In genomic region chr8:69996589-69997285, GRCm38 (mm10) we compare ENCODE assay signal across 8 mouse cellular contexts. TPM values are rescaled to one million over a fixed set of nuclear protein-coding genes. Genes with fewer than 3 reads are reported as not detected.
DNase-seq lines count a peak whose midpoint lies in the region; ATAC-seq and TF ChIP-seq lines count a peak whose summit lies in the region.

No protein-coding gene starts in this region.

- H3K9ac ChIP-seq in lung, postnatal 0 days (replicated peaks; ENCODE audit: low read depth) = peak overlapping the region; percentile 59
- H3K9ac ChIP-seq in embryonic facial prominence, embryonic 15.5 days = peak overlapping the region; percentile 77
- H3K9ac ChIP-seq in neural tube, embryonic 15.5 days (replicated peaks) = peak overlapping the region; percentile 70

- no peak for ATAC-seq in lung, postnatal 0 days
- ATAC-seq in embryonic facial prominence, embryonic 15.5 days (ENCODE audit: insufficient number of reproducible peaks, low FRiP score, low TSS enrichment, low read depth) = no peak
- no peak for ATAC-seq in neural tube, embryonic 15.5 days (ENCODE audit: low FRiP score)

- peak overlapping the region; percentile 67 for H3K4me2 ChIP-seq in lung, postnatal 0 days (replicated peaks; ENCODE audit: low read depth, low read length)
- peak overlapping the region; percentile 78 for H3K4me2 ChIP-seq in embryonic facial prominence, embryonic 15.5 days (replicated peaks)
- H3K4me2 ChIP-seq in neural tube, embryonic 15.5 days = peak overlapping the region; percentile 94

- no peak for DNase-seq in lung, postnatal 0 days (ENCODE audit: low spot score)
- no peak for DNase-seq in lung, postnatal 36 days
- DNase-seq in limb, embryonic 10.5 days (ENCODE audit: low spot score) = no peak
- no peak for DNase-seq in right cerebral cortex, adult 18-20 months
- DNase-seq in adrenal gland, adult 2 months = no peak
- no peak for DNase-seq in cerebellum, adult 11-12 months

- TF ChIP-seq CTCF in lung, postnatal 0 days (IDR thresholded peaks at IDR 0.05) = peak; percentile 38; the same call in 1 of the 2 replicates

- H3K4me1 ChIP-seq in lung, postnatal 0 days (ENCODE audit: insufficient read depth, low read depth, low read length) = peaks cover 6% of the 10 kb centered on the region; the same call in 1 of the 2 replicates
- H3K4me1 ChIP-seq in embryonic facial prominence, embryonic 15.5 days = peaks cover 22% of the 10 kb centered on the region
- peaks cover 33% of the 10 kb centered on the region for H3K4me1 ChIP-seq in limb, embryonic 10.5 days
- peaks cover 20% of the 10 kb centered on the region for H3K4me1 ChIP-seq in neural tube, embryonic 15.5 days

- no peaks in the 10 kb centered on the region for H3K27me3 ChIP-seq in lung, postnatal 0 days (replicated peaks; ENCODE audit: insufficient read depth, low read length)
- no peaks in the 10 kb centered on the region for H3K27me3 ChIP-seq in embryonic facial prominence, embryonic 15.5 days
- H3K27me3 ChIP-seq in limb, embryonic 10.5 days (ENCODE audit: low read depth, poor library complexity, severe bottlenecking) = no peaks in the 10 kb centered on the region
- H3K27me3 ChIP-seq in neural tube, embryonic 15.5 days (replicated peaks) = no peaks in the 10 kb centered on the region

- peak overlapping the region; percentile 93 for H3K27ac ChIP-seq in lung, postnatal 0 days (ENCODE audit: low read length)
- peak overlapping the region; percentile 90 for H3K27ac ChIP-seq in embryonic facial prominence, embryonic 15.5 days (replicated peaks)
- H3K27ac ChIP-seq in limb, embryonic 10.5 days = peak overlapping the region; percentile 92
- peak overlapping the region; percentile 84 for H3K27ac ChIP-seq in neural tube, embryonic 15.5 days (replicated peaks)

- H3K4me3 ChIP-seq in lung, postnatal 0 days (ENCODE audit: low read depth, low read length) = peak overlapping the region; percentile 50
- peak overlapping the region; percentile 97 for H3K4me3 ChIP-seq in embryonic facial prominence, embryonic 15.5 days (replicated peaks)
- peak overlapping the region; percentile 98 for H3K4me3 ChIP-seq in limb, embryonic 10.5 days
- H3K4me3 ChIP-seq in neural tube, embryonic 15.5 days (replicated peaks) = peak overlapping the region; percentile 92

- no peaks in the 10 kb centered on the region for H3K36me3 ChIP-seq in lung, postnatal 0 days (ENCODE audit: insufficient read depth, low read length)
- H3K36me3 ChIP-seq in embryonic facial prominence, embryonic 15.5 days = no peaks in the 10 kb centered on the region
- peaks cover 14% of the 10 kb centered on the region for H3K36me3 ChIP-seq in limb, embryonic 10.5 days
- no peaks in the 10 kb centered on the region for H3K36me3 ChIP-seq in neural tube, embryonic 15.5 days

- peak; percentile 69; the same call in 1 of the 2 replicates for TF ChIP-seq EP300 in lung, postnatal 0 days (IDR thresholded peaks at IDR 0.05)

- no peaks in the 10 kb centered on the region for H3K9me3 ChIP-seq in lung, postnatal 0 days (ENCODE audit: low read length)
- H3K9me3 ChIP-seq in embryonic facial prominence, embryonic 15.5 days (replicated peaks) = no peaks in the 10 kb centered on the region
- no peaks in the 10 kb centered on the region for H3K9me3 ChIP-seq in limb, embryonic 10.5 days (replicated peaks)
- no peaks in the 10 kb centered on the region for H3K9me3 ChIP-seq in neural tube, embryonic 15.5 days (replicated peaks)

- 2% methylated on average over 35 of the region's 35 CpGs for WGBS in lung, postnatal 0 days
- WGBS in embryonic facial prominence, embryonic 15.5 days = 3% methylated on average over 35 of the region's 35 CpGs
- 4% methylated on average over 35 of the region's 35 CpGs for WGBS in limb, embryonic 10.5 days
- WGBS in neural tube, embryonic 15.5 days = 3% methylated on average over 33 of the region's 35 CpGs

RNA-seq across cellular contexts. Expression of gene Gatad2a, which starts 0.6 kb away (rescaled TPM):
- 40.9 and 41.8 TPM in 2 replicates for polyA plus RNA-seq in lung, postnatal 0 days (2015; fragmentation: Nextera tagmentation; extraction: Ambion mirVana)
- 43.6 and 49.8 TPM in 2 replicates for polyA plus RNA-seq in embryonic facial prominence, embryonic 15.5 days (2015; fragmentation: Nextera tagmentation; extraction: Ambion mirVana)
- polyA plus RNA-seq in limb, embryonic 10.5 days (2016; fragmentation: Nextera tagmentation; extraction: Ambion mirVana) = 58.9 and 69.2 TPM in 2 replicates
- polyA plus RNA-seq in neural tube, embryonic 15.5 days (2015; fragmentation: Nextera tagmentation; extraction: Ambion mirVana) = 24.8 and 24.9 TPM in 2 replicates
- 100 to 1,000 TPM; 102 to 116 TPM for total RNA-seq in adrenal gland, adult 2 months (2021)
- 92.3 and 105 TPM in 2 replicates for polyA plus RNA-seq in adrenal gland, adult 2 months (2012; rRNA removed)

RNA-seq across cellular contexts. Expression of gene Mau2, which starts 45.8 kb away (rescaled TPM):
- 37.1 and 37.2 TPM in 2 replicates for polyA plus RNA-seq in lung, postnatal 0 days (2015; fragmentation: Nextera tagmentation; extraction: Ambion mirVana)
- 52.7 and 61.3 TPM in 2 replicates for polyA plus RNA-seq in embryonic facial prominence, embryonic 15.5 days (2015; fragmentation: Nextera tagmentation; extraction: Ambion mirVana)
- 59.5 and 66.7 TPM in 2 replicates for polyA plus RNA-seq in limb, embryonic 10.5 days (2016; fragmentation: Nextera tagmentation; extraction: Ambion mirVana)
- 63.3 and 65.6 TPM in 2 replicates for polyA plus RNA-seq in neural tube, embryonic 15.5 days (2015; fragmentation: Nextera tagmentation; extraction: Ambion mirVana)
- 10 to 100 TPM; 51.1 to 53.3 TPM for total RNA-seq in adrenal gland, adult 2 months (2021)
- 98.2 and 114 TPM in 2 replicates for polyA plus RNA-seq in adrenal gland, adult 2 months (2012; rRNA removed)

RNA-seq across cellular contexts. Expression of gene Sugp1, which starts 45.9 kb away (rescaled TPM):
- 25.4 and 27.3 TPM in 2 replicates for polyA plus RNA-seq in lung, postnatal 0 days (2015; fragmentation: Nextera tagmentation; extraction: Ambion mirVana)
- 44.3 and 45.1 TPM in 2 replicates for polyA plus RNA-seq in embryonic facial prominence, embryonic 15.5 days (2015; fragmentation: Nextera tagmentation; extraction: Ambion mirVana)
- polyA plus RNA-seq in limb, embryonic 10.5 days (2016; fragmentation: Nextera tagmentation; extraction: Ambion mirVana) = 53.5 and 60.7 TPM in 2 replicates
- 57.2 and 57.5 TPM in 2 replicates for polyA plus RNA-seq in neural tube, embryonic 15.5 days (2015; fragmentation: Nextera tagmentation; extraction: Ambion mirVana)
- total RNA-seq in adrenal gland, adult 2 months (2021) = 10 to 100 TPM; 28.7 to 32.8 TPM
- 6.6 and 7.5 TPM in 2 replicates for polyA plus RNA-seq in adrenal gland, adult 2 months (2012; rRNA removed)
